Mouse (Mus musculus): Measurements from ENCODE around the gene Fbxo36. TPM values are rescaled to one million over a fixed set of nuclear protein-coding genes. Genes with fewer than 3 reads are reported as not detected.

The Fbxo36 gene
- polyA plus RNA-seq, 1 experiment from 2014 or later, result 7.5 TPM

- ATAC-seq (no peak), DNase-seq (ENCODE audit: low spot score) (no peak)
- WGBS, result 67% methylated on average over 11 of the region's 11 CpGs
- no peaks in the 10 kb centered on the region for H3K27me3 ChIP-seq (replicated peaks; ENCODE audit: control insufficient read depth, insufficient read depth, low read length)
- H3K36me3 ChIP-seq (ENCODE audit: control insufficient read depth, insufficient read depth, low read length), result no peaks in the 10 kb centered on the region
- H3K4me1 ChIP-seq (ENCODE audit: control insufficient read depth, insufficient read depth, low read length), result no peaks in the 10 kb centered on the region
- no peak overlapping the region for H3K9ac ChIP-seq (ENCODE audit: low read length)
- no peak overlapping the region for H3K4me3 ChIP-seq (ENCODE audit: low read depth, low read length)
- no peak overlapping the region for H3K4me2 ChIP-seq (ENCODE audit: low read length)
- no peak overlapping the region for H3K27ac ChIP-seq (ENCODE audit: low read depth, low read length)
- H3K9me3 ChIP-seq (replicated peaks; ENCODE audit: control insufficient read depth, low read length), result no peaks in the 10 kb centered on the region
Measured at GRCm38 (mm10) chr1:84881248-84882065, 41.8 kb downstream of the Fbxo36 start.

DNA sequence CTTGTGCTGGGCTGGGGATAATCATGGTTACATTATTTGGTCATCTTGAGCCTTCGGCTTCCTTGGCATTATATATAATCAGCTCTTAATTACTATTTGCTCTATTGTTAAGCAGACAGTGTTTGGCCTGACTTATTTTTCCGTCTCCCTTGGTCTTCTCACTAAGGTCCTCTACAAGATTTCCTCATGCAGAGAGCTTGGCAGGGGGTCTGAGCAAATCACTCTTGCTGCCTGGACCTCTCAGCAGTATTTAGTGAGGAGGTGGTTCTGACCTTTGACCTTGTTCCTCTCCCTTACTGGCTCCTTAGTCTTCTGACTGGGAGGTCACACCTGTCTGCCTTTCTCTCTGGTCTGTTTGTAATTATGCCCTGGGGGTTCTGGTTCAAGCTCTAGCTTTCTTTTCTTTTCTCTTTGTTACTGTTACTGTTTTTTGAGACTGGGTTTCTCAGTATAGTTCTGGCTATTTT is 42.5 kb downstream of the Fbxo36 start:
- ATAC-seq, result no peak
- H3K4me1 ChIP-seq (ENCODE audit: control insufficient read depth, insufficient read depth, low read length), result no peaks in the 10 kb centered on the region

GRCm38 (mm10) chr1:84882937-84883336 is 43.3 kb downstream of the Fbxo36 start:
- H3K4me2 ChIP-seq (ENCODE audit: low read length), result no peak overlapping the region
- H3K36me3 ChIP-seq (ENCODE audit: control insufficient read depth, insufficient read depth, low read length), result no peaks in the 10 kb centered on the region
- WGBS, result 90% methylated on average over 4 of the region's 4 CpGs
- H3K27me3 ChIP-seq (replicated peaks; ENCODE audit: control insufficient read depth, insufficient read depth, low read length), result no peaks in the 10 kb centered on the region
- H3K4me3 ChIP-seq (ENCODE audit: low read depth, low read length), result no peak overlapping the region
- ATAC-seq, result no peak
- H3K27ac ChIP-seq (ENCODE audit: low read depth, low read length), result no peak overlapping the region
- no peak for DNase-seq (ENCODE audit: low spot score)
- H3K9ac ChIP-seq (ENCODE audit: low read length), result no peak overlapping the region
- no peaks in the 10 kb centered on the region for H3K4me1 ChIP-seq (ENCODE audit: control insufficient read depth, insufficient read depth, low read length)
- no peaks in the 10 kb centered on the region for H3K9me3 ChIP-seq (replicated peaks; ENCODE audit: control insufficient read depth, low read length)

More for the DNA sequence above, 42.5 kb downstream of the Fbxo36 start:
- Histone ChIP-seq H3K4me2 (ENCODE audit: low read length) (no peak overlapping the region), H3K27me3 (replicated peaks; ENCODE audit: control insufficient read depth, insufficient read depth, low read length) (no peaks in the 10 kb centered on the region), H3K9me3 (replicated peaks; ENCODE audit: control insufficient read depth, low read length) (no peaks in the 10 kb centered on the region), H3K27ac (ENCODE audit: low read depth, low read length) (no peak overlapping the region), H3K9ac (ENCODE audit: low read length) (no peak overlapping the region), H3K36me3 (ENCODE audit: control insufficient read depth, insufficient read depth, low read length) (no peaks in the 10 kb centered on the region), H3K4me3 (ENCODE audit: low read depth, low read length) (no peak overlapping the region)
- no peak for DNase-seq (ENCODE audit: low spot score)
- 33% methylated on average over 2 of the region's 2 CpGs for WGBS

DNA sequence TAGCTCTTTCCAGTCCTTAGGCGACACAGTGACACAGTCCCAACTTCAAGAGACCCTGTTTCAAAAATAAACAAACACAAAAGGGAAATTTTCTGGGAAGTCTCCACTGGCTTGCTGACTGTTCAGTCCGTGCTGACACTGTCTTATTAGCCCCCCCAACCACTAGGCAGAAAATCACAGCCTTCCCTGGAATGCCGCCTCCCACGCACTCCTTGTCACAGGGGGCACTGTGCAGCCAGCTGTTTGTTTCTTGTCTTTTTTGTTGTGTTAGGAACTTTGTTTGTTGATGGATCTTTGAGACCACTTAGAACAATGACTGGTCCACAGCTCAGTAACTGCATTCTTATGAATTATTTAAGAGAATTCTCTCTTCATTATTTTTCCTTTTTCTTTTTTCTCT is 44.2 kb downstream of the Fbxo36 start:
- 71% methylated on average over 4 of the region's 4 CpGs for WGBS
- no peak overlapping the region for H3K27ac ChIP-seq (ENCODE audit: low read depth, low read length)
- H3K4me2 ChIP-seq (ENCODE audit: low read length), result no peak overlapping the region
- no peaks in the 10 kb centered on the region for H3K9me3 ChIP-seq (replicated peaks; ENCODE audit: control insufficient read depth, low read length)
- no peaks in the 10 kb centered on the region for H3K27me3 ChIP-seq (replicated peaks; ENCODE audit: control insufficient read depth, insufficient read depth, low read length)
- H3K9ac ChIP-seq (ENCODE audit: low read length), result no peak overlapping the region
- no peaks in the 10 kb centered on the region for H3K4me1 ChIP-seq (ENCODE audit: control insufficient read depth, insufficient read depth, low read length)
- ATAC-seq (no peak), DNase-seq (ENCODE audit: low spot score) (no peak)
- H3K4me3 ChIP-seq (ENCODE audit: low read depth, low read length), result no peak overlapping the region
- H3K36me3 ChIP-seq (ENCODE audit: control insufficient read depth, insufficient read depth, low read length), result no peaks in the 10 kb centered on the region

GRCm38 (mm10) chr1:84885174-84885573 is 45.5 kb downstream of the Fbxo36 start:
- no peak overlapping the region for H3K4me2 ChIP-seq (ENCODE audit: low read length)
- H3K4me3 ChIP-seq (ENCODE audit: low read depth, low read length), result no peak overlapping the region
- H3K9me3 ChIP-seq (replicated peaks; ENCODE audit: control insufficient read depth, low read length), result no peaks in the 10 kb centered on the region
- H3K9ac ChIP-seq (ENCODE audit: low read length), result no peak overlapping the region
- WGBS, result 86% methylated on average over 3 of the region's 3 CpGs
- ATAC-seq, result no peak
- H3K4me1 ChIP-seq (ENCODE audit: control insufficient read depth, insufficient read depth, low read length), result peaks cover 9% of the 10 kb centered on the region
- H3K36me3 ChIP-seq (ENCODE audit: control insufficient read depth, insufficient read depth, low read length), result no peaks in the 10 kb centered on the region
- no peaks in the 10 kb centered on the region for H3K27me3 ChIP-seq (replicated peaks; ENCODE audit: control insufficient read depth, insufficient read depth, low read length)
- no peak for DNase-seq (ENCODE audit: low spot score)
- no peak overlapping the region for H3K27ac ChIP-seq (ENCODE audit: low read depth, low read length)

GRCm38 (mm10) chr1:84885921-84886320 is 46.3 kb downstream of the Fbxo36 start:
- Histone ChIP-seq H3K4me2 (ENCODE audit: low read length) (no peak overlapping the region), H3K9me3 (replicated peaks; ENCODE audit: control insufficient read depth, low read length) (no peaks in the 10 kb centered on the region), H3K27me3 (replicated peaks; ENCODE audit: control insufficient read depth, insufficient read depth, low read length) (no peaks in the 10 kb centered on the region), H3K4me3 (ENCODE audit: low read depth, low read length) (no peak overlapping the region), H3K27ac (ENCODE audit: low read depth, low read length) (no peak overlapping the region), H3K36me3 (ENCODE audit: control insufficient read depth, insufficient read depth, low read length) (no peaks in the 10 kb centered on the region), H3K4me1 (ENCODE audit: control insufficient read depth, insufficient read depth, low read length) (peaks cover 13% of the 10 kb centered on the region), H3K9ac (ENCODE audit: low read length) (no peak overlapping the region)
- ATAC-seq, result no peak
- DNase-seq (ENCODE audit: low spot score), result no peak
- 92% methylated on average over 6 of the region's 6 CpGs for WGBS

DNA sequence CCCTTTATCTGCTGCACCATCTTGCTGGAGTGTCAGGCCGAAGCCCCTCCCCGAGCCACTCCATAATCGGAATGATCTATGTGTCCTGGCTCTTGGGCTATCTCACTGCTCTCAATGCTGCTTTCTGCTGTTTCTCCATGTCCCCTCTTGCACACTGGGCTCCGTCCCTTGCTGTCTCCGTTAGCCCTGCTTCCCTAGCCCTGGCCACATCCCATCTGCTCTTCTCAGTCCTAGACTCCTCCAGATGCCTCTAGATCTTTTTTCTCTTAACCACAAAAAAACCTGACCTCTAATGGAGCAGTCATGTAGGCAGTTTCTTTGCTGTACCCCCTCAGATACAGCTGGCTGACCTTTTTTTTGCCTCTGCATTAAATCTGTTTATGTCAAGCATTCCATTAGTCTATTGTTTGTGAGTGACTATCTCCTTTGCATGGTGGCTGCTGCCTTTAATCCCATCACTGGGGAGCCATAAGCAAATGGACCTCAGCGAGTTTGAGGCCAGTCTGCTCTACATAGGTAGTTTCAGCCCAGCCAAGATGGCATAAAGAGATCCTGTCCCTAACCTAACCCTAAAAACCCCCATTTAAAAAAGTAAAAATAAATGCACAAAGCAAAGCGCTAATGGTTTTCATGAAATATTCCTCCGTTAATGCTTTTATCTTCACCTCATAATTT is 49.8 kb downstream of the Fbxo36 start:
- 36% methylated on average over 8 of the region's 8 CpGs for WGBS
- Histone ChIP-seq H3K4me1 (ENCODE audit: control insufficient read depth, insufficient read depth, low read length) (peaks cover 13% of the 10 kb centered on the region), H3K27ac (ENCODE audit: low read depth, low read length) (peak overlapping the region; percentile 46; the same call in 1 of the 2 replicates), H3K9ac (ENCODE audit: low read length) (peak overlapping the region; percentile 1; the same call in 1 of the 2 replicates), H3K27me3 (replicated peaks; ENCODE audit: control insufficient read depth, insufficient read depth, low read length) (no peaks in the 10 kb centered on the region), H3K36me3 (ENCODE audit: control insufficient read depth, insufficient read depth, low read length) (no peaks in the 10 kb centered on the region), H3K9me3 (replicated peaks; ENCODE audit: control insufficient read depth, low read length) (no peaks in the 10 kb centered on the region), H3K4me2 (ENCODE audit: low read length) (peak overlapping the region; percentile 18), H3K4me3 (ENCODE audit: low read depth, low read length) (no peak overlapping the region)
- peak; percentile 8 for DNase-seq (ENCODE audit: low spot score)
- peak; percentile 48; the same call in 1 of the 2 replicates for ATAC-seq

- Histone ChIP-seq H3K36me3 (ENCODE audit: control insufficient read depth, insufficient read depth, low read length) (no peaks in the 10 kb centered on the region), H3K27me3 (replicated peaks; ENCODE audit: control insufficient read depth, insufficient read depth, low read length) (no peaks in the 10 kb centered on the region), H3K9ac (ENCODE audit: low read length) (peak overlapping the region; percentile 1; the same call in 1 of the 2 replicates), H3K27ac (ENCODE audit: low read depth, low read length) (peak overlapping the region; percentile 46; the same call in 1 of the 2 replicates), H3K4me1 (ENCODE audit: control insufficient read depth, insufficient read depth, low read length) (peaks cover 13% of the 10 kb centered on the region), H3K4me2 (ENCODE audit: low read length) (peak overlapping the region; percentile 18), H3K4me3 (ENCODE audit: low read depth, low read length) (no peak overlapping the region), H3K9me3 (replicated peaks; ENCODE audit: control insufficient read depth, low read length) (no peaks in the 10 kb centered on the region)
- 1% methylated on average over 7 of the region's 7 CpGs for WGBS
- DNase-seq (ENCODE audit: low spot score) (peak; percentile 81), ATAC-seq (peak; percentile 88)
Measured at GRCm38 (mm10) chr1:84890005-84890393, 50.4 kb downstream of the Fbxo36 start.

- Histone ChIP-seq H3K9ac (ENCODE audit: low read length) (no peak overlapping the region), H3K27ac (ENCODE audit: low read depth, low read length) (peak overlapping the region; percentile 17; the same call in 1 of the 2 replicates)
- peak; percentile 47 for ATAC-seq
Measured at GRCm38 (mm10) chr1:84890503-84890902, 50.9 kb downstream of the Fbxo36 start.

More at GRCm38 (mm10) chr1:84890503-84890902, 50.9 kb downstream of the Fbxo36 start:
- no peak overlapping the region for H3K4me3 ChIP-seq (ENCODE audit: low read depth, low read length)
- H3K4me2 ChIP-seq (ENCODE audit: low read length), result peak overlapping the region; percentile 18; the same call in 1 of the 2 replicates
- H3K36me3 ChIP-seq (ENCODE audit: control insufficient read depth, insufficient read depth, low read length), result no peaks in the 10 kb centered on the region
- WGBS, result 46% methylated on average over 7 of the region's 7 CpGs
- H3K27me3 ChIP-seq (replicated peaks; ENCODE audit: control insufficient read depth, insufficient read depth, low read length), result no peaks in the 10 kb centered on the region
- peak; percentile 13 for DNase-seq (ENCODE audit: low spot score)
- peaks cover 13% of the 10 kb centered on the region for H3K4me1 ChIP-seq (ENCODE audit: control insufficient read depth, insufficient read depth, low read length)
- no peaks in the 10 kb centered on the region for H3K9me3 ChIP-seq (replicated peaks; ENCODE audit: control insufficient read depth, low read length)
